Mouse (Mus musculus) hematopoietic multipotent progenitor cell, adult 10-12 weeks (in vitro differentiated cells): ENCODE measurements around the gene Rab40b. TPM values are rescaled to one million over a fixed set of nuclear protein-coding genes. Genes with fewer than 3 reads are reported as not detected.

Source experiments
- polyA plus RNA-seq: library from polyadenylated mRNA; stranded (reverse); fragments of >175 nt; gene quantifications from 2 replicates; pipeline ENCODE4 v1.2.3, GENCODE M21; 2012; ENCODE audit warnings: low replicate concordance

Gene Rab40b
- not detected in 2 replicates for polyA plus RNA-seq

GRCm38 (mm10) chr11:121387750-121388553 is at the start of gene Rab40b:
Rab40b (minus strand) TSS chr11:121388251.

GRCm38 (mm10) chr11:121434156-121435155 is 46.4 kb upstream of the Rab40b start, which contains the start of gene Fn3k:
Fn3k (plus strand) TSS chr11:121434913.

GRCm38 (mm10) chr11:121420830-121421552 is 32.9 kb upstream of the Rab40b start, which contains the start of gene Fn3krp:
Fn3krp (plus strand) TSS chr11:121421401.

GRCm38 (mm10) chr11:121354091-121354707 is 33.9 kb downstream of the Rab40b start, which contains the start of gene Wdr45b:
Wdr45b (minus strand) TSS chr11:121354445.

Other genes with a start within 250 kb of the Rab40b start
- gene Tex19.1, start 242.1 kb downstream of the Rab40b start, polyA plus RNA-seq, result not detected in 2 replicates
- not detected in 2 replicates for gene Uts2r, start 228.0 kb downstream of the Rab40b start, polyA plus RNA-seq
- 8.8 and 18.1 TPM in 2 replicates for gene Hexdc, start 183.8 kb downstream of the Rab40b start, polyA plus RNA-seq
- 7.4 and 9.2 TPM in 2 replicates for gene Ogfod3, start 183.5 kb downstream of the Rab40b start, polyA plus RNA-seq
- gene Cybc1, start 158.9 kb downstream of the Rab40b start, polyA plus RNA-seq, result 39.1 and 54.6 TPM in 2 replicates
- 2.8 and 9.0 TPM in 2 replicates for gene Narf, start 151.0 kb downstream of the Rab40b start, polyA plus RNA-seq
- gene Foxk2, start 128.3 kb downstream of the Rab40b start, polyA plus RNA-seq, result 17.4 and 25.8 TPM in 2 replicates
- 10.8 and 17.9 TPM in 2 replicates for gene Wdr45b, start 33.8 kb downstream of the Rab40b start, polyA plus RNA-seq
- 3.9 and 8.1 TPM in 2 replicates for gene Fn3krp, start 33.1 kb upstream of the Rab40b start, polyA plus RNA-seq
- gene Fn3k, start 46.7 kb upstream of the Rab40b start, polyA plus RNA-seq, result 0.13 and 4.7 TPM in 2 replicates
- 4.0 and 4.1 TPM in 2 replicates for gene Tbcd, start 63.7 kb upstream of the Rab40b start, polyA plus RNA-seq
- 0.14 TPM in 1 of 2 replicates, not detected in the other for gene Zfp750, start 131.1 kb upstream of the Rab40b start, polyA plus RNA-seq